Comparison of ENCODE assay signal across 15 mouse cellular contexts in the genomic region with DNA sequence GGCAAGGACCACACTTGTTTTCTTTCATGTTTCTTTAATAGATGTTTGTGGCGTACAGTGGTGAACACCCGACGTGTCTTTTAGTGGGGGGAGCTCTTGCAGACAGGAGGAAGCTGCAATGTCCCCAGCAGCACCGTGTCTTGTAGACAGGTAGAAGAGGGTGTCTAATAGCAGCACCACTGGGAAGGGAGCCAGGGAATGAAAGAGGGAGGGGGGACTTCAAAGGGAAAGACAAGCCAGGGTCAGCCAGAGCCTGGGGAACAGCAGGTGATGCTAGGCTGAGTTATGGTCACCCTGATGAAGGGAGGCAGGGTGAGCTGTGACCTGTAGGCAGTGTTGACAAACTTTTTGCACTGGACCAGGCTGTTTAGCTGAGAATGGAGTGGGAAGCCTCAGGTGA.
"Had no signal": no experiment of that assay in that cellular context is flagged by ENCODE, and none has a peak within 500 bp of the region (broad histone marks: within the 10 kb centered on the region; RNA-seq: fewer than 3 reads in every experiment).

No protein-coding gene starts in this region.

- H3K9me3 ChIP-seq: liver, embryonic 15.5 days; midbrain, embryonic 10.5 days; neural tube, embryonic 15.5 days had no signal

- DNase-seq: kidney, postnatal 10 days; kidney, postnatal 4 days; lung, embryonic 14.5 days; lung, postnatal 10 days; lung, postnatal 4 days; midbrain, embryonic 14.5 days; right cerebral cortex, adult 18-20 months; right cerebral cortex, postnatal 25 days; thymus, postnatal 36 days had no signal

- H3K36me3 ChIP-seq: liver, embryonic 15.5 days; midbrain, embryonic 10.5 days; neural tube, embryonic 15.5 days had no signal

- H3K4me3 ChIP-seq: layer of hippocampus, adult 2 months; liver, embryonic 15.5 days; midbrain, embryonic 10.5 days; myocyte; neural tube, embryonic 15.5 days had no signal

- H3K4me2 ChIP-seq: liver, embryonic 11.5 days; liver, embryonic 15.5 days; lung, embryonic 14.5 days; neural tube, embryonic 15.5 days had no signal

- H3K4me1 ChIP-seq: liver, embryonic 15.5 days; neural tube, embryonic 15.5 days had no signal

- H3K27me3 ChIP-seq: liver, embryonic 15.5 days; neural tube, embryonic 15.5 days had no signal

- H3K27ac ChIP-seq: layer of hippocampus, adult 2 months; liver, embryonic 15.5 days; midbrain, embryonic 10.5 days; neural tube, embryonic 15.5 days had no signal

- H3K9ac ChIP-seq: liver, embryonic 15.5 days; lung, embryonic 14.5 days; neural tube, embryonic 15.5 days had no signal
